Mouse (Mus musculus) liver, embryonic 14.5 days (tissue): ENCODE data around the gene Zfpm1.

ENCODE experiments used
- CTCF ChIP-seq: IDR thresholded peaks from 2 replicates; pipeline ENCODE4 v1.5.1; 2016; ENCODE audit warnings: antibody characterized with exemption, low read depth, control low read depth
- EP300 ChIP-seq: IDR thresholded peaks from 2 replicates; pipeline ENCODE4 v1.6.1; 2016; ENCODE audit warnings: antibody characterized with exemption, low read depth

DNA sequence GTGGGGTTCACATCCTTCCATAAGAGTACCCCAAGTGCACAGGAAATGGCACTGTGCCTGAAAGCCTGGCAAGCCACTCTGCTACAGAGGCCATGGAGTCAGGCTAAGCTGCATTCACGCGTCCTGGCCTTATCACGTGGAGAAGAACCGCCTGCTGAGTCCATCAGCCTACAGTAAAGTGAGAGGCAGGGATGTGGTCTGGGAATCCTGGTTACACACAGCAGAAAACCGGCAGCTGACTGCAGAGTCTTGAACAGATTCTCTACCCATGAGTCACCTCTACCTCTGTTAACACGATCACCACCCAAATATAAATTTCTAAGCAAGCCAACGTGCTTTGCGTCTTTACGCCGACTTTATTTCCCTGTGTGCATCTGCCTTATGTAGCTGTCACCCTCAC lies 86.6 kb downstream of the Zfpm1 start:
- TF ChIP-seq CTCF (no peak), EP300 (no peak)
